Mouse (Mus musculus): ENCODE measurements at regions not wholly inside any gene's neighbourhood (a gene's known extent, or its start where the extent isn't known, plus 50 kb on each side); places are given as distances from the start of the nearest gene placed in this dataset.

- TF ChIP-seq POLR2A (IDR thresholded peaks at IDR 0.05; ENCODE audit: borderline replicate concordance, extremely low read depth, insufficient read depth, insufficient read length, poor library complexity, severe bottlenecking) (no peak), CTCF (IDR thresholded peaks at IDR 0.05; ENCODE audit: borderline replicate concordance, extremely low read depth, insufficient read depth, insufficient read length) (no peak)
These were observed 91.4 kb downstream of the Kcne4 start for GRCm38 (mm10) chr1:78907991-78908390.

All from brain, embryonic 14.5 days (tissue).